Mouse (Mus musculus): Measurements from ENCODE around the gene Wdr59.

DNA sequence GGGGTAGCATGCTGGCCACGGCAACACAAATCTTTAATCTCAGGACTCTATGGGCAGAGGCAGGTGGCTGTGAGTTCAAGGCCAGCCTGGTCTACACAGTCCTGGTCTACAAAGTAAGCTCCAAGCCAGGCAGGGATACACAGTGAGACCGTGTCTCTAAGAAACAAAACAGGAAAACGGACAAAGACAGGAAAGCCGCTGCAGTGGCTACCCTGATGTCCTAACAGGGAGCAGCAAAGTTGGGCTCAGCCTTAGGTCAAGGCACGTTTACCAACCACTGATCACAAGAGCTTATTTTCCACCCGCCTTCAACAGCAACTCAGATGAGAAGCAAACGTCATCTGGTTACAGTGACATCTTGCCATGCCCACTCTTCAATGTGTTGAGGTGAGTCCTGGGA is 25.6 kb downstream of the Wdr59 start:
- TF ChIP-seq TAL1 (conservative IDR thresholded peaks at IDR 0.05; ENCODE audit: low read depth, low read length), result no peak
- TF ChIP-seq CTCF (IDR thresholded peaks at IDR 0.05; ENCODE audit: low read depth, low read length), result no peak

Measured in G1E (cell line).